Mouse (Mus musculus): Measurements from ENCODE around the gene Caprin2. TPM values are rescaled to one million over a fixed set of nuclear protein-coding genes. Genes with fewer than 3 reads are reported as not detected.

Gene Caprin2
- polyA plus RNA-seq (2014; fragmentation: Illumina TruSeq; extraction: RNeasy Lipid Tissue Mini Kit (QIAGEN cat#74804); ENCODE audit: low replicate concordance) = 32.7 TPM

GRCm38 (mm10) chr6:148895773-148896506, at the start of gene Caprin2:
Gene Caprin2 (minus strand): TSS chr6:148896237.

GRCm38 (mm10) chr6:148830748-148831727, 65.0 kb downstream of the Caprin2 start, which contains the start of gene Ipo8:
Gene Ipo8 (minus strand): TSS chr6:148831467.

Other genes starting within 250 kb of the Caprin2 start
- gene Ipo8, start 64.8 kb downstream of the Caprin2 start, polyA plus RNA-seq (2014; fragmentation: Illumina TruSeq; extraction: RNeasy Lipid Tissue Mini Kit (QIAGEN cat#74804); ENCODE audit: low replicate concordance) = 51.5 TPM
- gene Sinhcaf, start 50.2 kb upstream of the Caprin2 start, polyA plus RNA-seq (2014; fragmentation: Illumina TruSeq; extraction: RNeasy Lipid Tissue Mini Kit (QIAGEN cat#74804); ENCODE audit: low replicate concordance) = 29.3 TPM
- gene Dennd5b, start 205.4 kb upstream of the Caprin2 start, polyA plus RNA-seq (2014; fragmentation: Illumina TruSeq; extraction: RNeasy Lipid Tissue Mini Kit (QIAGEN cat#74804); ENCODE audit: low replicate concordance) = 52.1 TPM
- not detected for gene Gm10203, start 233.9 kb upstream of the Caprin2 start, polyA plus RNA-seq (2014; fragmentation: Illumina TruSeq; extraction: RNeasy Lipid Tissue Mini Kit (QIAGEN cat#74804); ENCODE audit: low replicate concordance)
- gene Etfbkmt, start 243.6 kb upstream of the Caprin2 start, polyA plus RNA-seq (2014; fragmentation: Illumina TruSeq; extraction: RNeasy Lipid Tissue Mini Kit (QIAGEN cat#74804); ENCODE audit: low replicate concordance) = 34.4 TPM